Mouse (Mus musculus) neural tube, embryonic 15.5 days (tissue): ENCODE results near the gene Map3k14. TPM values are rescaled to one million over a fixed set of nuclear protein-coding genes. Genes with fewer than 3 reads are reported as not detected.

Source experiments
- ATAC-seq: fragments of 200-750 bp; cut with Nextera tagmentation; 2 replicates; pipeline ENCODE4 v1.8.0; 2017; ENCODE audit warnings: mild to moderate bottlenecking, moderate TSS enrichment, moderate library complexity; ENCODE audit not compliant: low FRiP score
- H3K27ac ChIP-seq: fragments of 300-500 bp; sonication (generic); replicated peaks from 2 replicates; pipeline ENCODE4 v1.5.1; 2015; ENCODE audit warnings: mild to moderate bottlenecking, inconsistent platforms
- H3K27me3 ChIP-seq: fragments of 300-500 bp; sonication (generic); replicated peaks from 2 replicates; pipeline ENCODE4 v1.6.1; 2015; ENCODE audit warnings: inconsistent platforms
- H3K36me3 ChIP-seq: fragments of 300-500 bp; sonication (generic); 2 replicates; pipeline ENCODE4 v1.6.1; 2015; ENCODE audit warnings: inconsistent platforms
- H3K4me1 ChIP-seq: fragments of 300-500 bp; sonication (generic); 2 replicates; pipeline ENCODE4 v1.6.1; 2015; ENCODE audit warnings: inconsistent platforms
- H3K4me2 ChIP-seq: fragments of 300-500 bp; sonication (generic); 2 replicates; pipeline ENCODE4 v1.6.1; 2015; ENCODE audit warnings: inconsistent platforms, mild to moderate bottlenecking, moderate library complexity
- H3K4me3 ChIP-seq: fragments of 300-500 bp; sonication (generic); replicated peaks from 2 replicates; pipeline ENCODE4 v1.5.1; 2015; ENCODE audit warnings: mild to moderate bottlenecking, inconsistent platforms
- H3K9ac ChIP-seq: fragments of 300-500 bp; sonication (generic); replicated peaks from 2 replicates; pipeline ENCODE4 v1.6.1; 2015; ENCODE audit warnings: mild to moderate bottlenecking, inconsistent platforms
- H3K9me3 ChIP-seq: fragments of 300-500 bp; sonication (generic); replicated peaks from 2 replicates; pipeline ENCODE4 v1.6.1; 2016; ENCODE audit warnings: inconsistent platforms
- WGBS: fragments of 180-500 bp; shearing (Covaris S2); methylation state at CpG from one replicate; pipeline ENCODE4 v1.1.7; 2015; ENCODE audit warnings: mixed read lengths; 5-methylcytosine and 5-hydroxymethylcytosine counted together
- polyA plus RNA-seq: library from polyadenylated mRNA; unstranded; fragments of >200 nt; fragmentation: Nextera tagmentation; extraction: Ambion mirVana; gene quantifications from 2 replicates; pipeline ENCODE4 v1.2.1, GENCODE M21; 2015

Gene Map3k14
- polyA plus RNA-seq, 1 experiment from 2014 or later, result 3.8 TPM

DNA sequence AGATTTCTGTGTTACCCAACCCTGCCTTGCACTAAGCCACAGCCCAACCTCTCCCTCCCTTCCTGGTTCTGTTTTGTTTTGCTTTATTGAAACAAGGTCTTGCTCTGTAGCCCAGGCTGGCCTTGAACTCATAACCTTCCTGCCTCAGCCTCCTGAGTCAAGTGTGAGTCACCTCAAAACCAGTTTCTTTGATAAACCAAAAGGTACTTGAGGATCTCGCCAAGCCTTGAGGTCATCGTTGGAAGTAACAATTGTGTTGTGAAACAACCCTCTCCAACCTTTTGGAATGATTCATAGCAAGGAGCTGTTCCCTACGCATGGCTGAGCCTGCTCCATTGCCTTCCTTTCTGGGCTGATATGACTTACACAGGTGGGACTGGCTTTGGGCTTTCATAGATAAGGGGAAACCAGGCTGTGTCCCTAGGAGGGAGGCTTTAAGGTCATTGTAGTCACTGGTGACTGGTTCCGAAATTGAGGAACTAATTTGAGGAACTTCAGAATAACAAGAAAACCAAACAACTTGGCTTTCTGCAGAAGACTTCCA lies 9.3 kb downstream of the Map3k14 start:
- H3K4me1 ChIP-seq, result peaks cover 17% of the 10 kb centered on the region
- no peak for ATAC-seq
- no peaks in the 10 kb centered on the region for H3K36me3 ChIP-seq
- no peak overlapping the region for H3K9ac ChIP-seq
- H3K27me3 ChIP-seq, result no peaks in the 10 kb centered on the region
- H3K4me2 ChIP-seq, result no peak overlapping the region
- no peak overlapping the region for H3K27ac ChIP-seq
- H3K4me3 ChIP-seq, result no peak overlapping the region
- H3K9me3 ChIP-seq, result no peaks in the 10 kb centered on the region
- 91% methylated on average over 4 of the region's 4 CpGs for WGBS

DNA sequence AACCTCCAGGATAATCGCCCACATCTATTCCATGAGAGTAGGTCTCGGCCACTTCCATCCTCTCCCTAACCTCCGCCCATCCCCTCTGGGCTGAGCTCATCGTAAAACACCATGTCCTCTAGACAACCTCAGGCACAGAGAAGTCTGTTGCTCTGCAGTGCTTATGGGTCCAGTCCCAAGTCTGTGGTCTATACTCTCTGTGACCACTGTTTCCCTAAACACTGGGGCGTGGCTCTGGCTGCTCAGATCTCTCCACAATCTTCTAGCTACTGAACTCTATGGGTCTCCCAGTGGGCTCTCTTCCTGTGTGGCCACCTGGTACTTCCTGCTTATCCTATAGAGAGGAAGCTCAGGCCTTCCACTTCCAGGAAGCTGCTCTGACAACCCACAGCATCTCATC lies 13.7 kb downstream of the Map3k14 start:
- no peak overlapping the region for H3K27ac ChIP-seq
- H3K27me3 ChIP-seq, result no peaks in the 10 kb centered on the region
- no peaks in the 10 kb centered on the region for H3K36me3 ChIP-seq
- H3K4me2 ChIP-seq, result no peak overlapping the region
- H3K9ac ChIP-seq, result no peak overlapping the region
- H3K9me3 ChIP-seq, result no peaks in the 10 kb centered on the region
- ATAC-seq, result no peak
- no peak overlapping the region for H3K4me3 ChIP-seq
- H3K4me1 ChIP-seq, result 0 out of 2 replicates have a peak, but pooled peaks cover 7% of the 10 kb centered on the region
- WGBS, result 90% methylated on average over 5 of the region's 5 CpGs

DNA sequence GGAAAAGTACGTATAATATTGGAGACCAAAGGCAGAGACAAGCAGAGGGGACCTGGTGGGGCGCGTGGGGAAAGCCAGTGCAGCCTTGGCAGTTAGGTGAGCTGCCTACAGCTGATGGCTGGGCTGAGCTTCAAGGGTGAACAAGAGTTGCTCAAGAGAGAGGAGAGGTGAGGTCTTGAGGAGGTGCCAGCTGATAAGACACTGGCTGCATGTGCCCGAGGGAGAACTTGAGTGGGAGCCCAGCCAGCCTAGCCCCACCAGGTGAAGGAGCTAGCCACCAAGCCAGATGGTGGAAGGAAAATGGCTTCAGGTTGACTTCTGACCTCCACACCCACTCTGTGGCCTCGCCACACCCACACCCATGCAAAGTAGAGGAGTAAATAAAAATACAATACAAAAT lies 14.9 kb downstream of the Map3k14 start:
- Histone ChIP-seq H3K27ac (no peak overlapping the region), H3K27me3 (no peaks in the 10 kb centered on the region), H3K4me3 (no peak overlapping the region), H3K9me3 (no peaks in the 10 kb centered on the region), H3K4me2 (no peak overlapping the region), H3K4me1 (peaks cover 17% of the 10 kb centered on the region), H3K9ac (no peak overlapping the region), H3K36me3 (no peaks in the 10 kb centered on the region)
- 92% methylated on average over 5 of the region's 5 CpGs for WGBS
- ATAC-seq, result no peak

DNA sequence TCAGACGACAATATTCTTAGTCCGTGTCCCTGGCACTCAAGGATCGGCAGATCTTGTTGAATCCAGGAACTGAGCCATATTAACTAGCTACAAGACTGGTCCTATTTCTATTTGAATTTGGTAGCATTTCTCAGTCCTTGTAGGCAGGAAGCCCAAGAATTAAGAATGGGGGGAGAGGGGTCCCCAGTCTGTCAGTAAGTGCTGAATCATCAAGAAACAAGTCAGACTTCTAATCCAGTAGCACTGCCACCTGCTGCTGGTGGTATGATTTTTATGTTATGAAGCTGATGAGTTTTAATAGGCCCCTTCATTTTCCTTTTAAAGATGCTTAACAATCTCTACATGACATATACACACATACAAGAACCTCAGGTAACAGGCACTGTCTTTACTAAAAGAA lies 16.9 kb downstream of the Map3k14 start:
- Histone ChIP-seq H3K27ac (no peak overlapping the region), H3K27me3 (no peaks in the 10 kb centered on the region), H3K9me3 (no peaks in the 10 kb centered on the region), H3K9ac (no peak overlapping the region), H3K4me3 (no peak overlapping the region), H3K36me3 (no peaks in the 10 kb centered on the region), H3K4me1 (peaks cover 32% of the 10 kb centered on the region), H3K4me2 (no peak overlapping the region)
- 95% methylated on average over 3 of the region's 3 CpGs for WGBS
- no peak for ATAC-seq

DNA sequence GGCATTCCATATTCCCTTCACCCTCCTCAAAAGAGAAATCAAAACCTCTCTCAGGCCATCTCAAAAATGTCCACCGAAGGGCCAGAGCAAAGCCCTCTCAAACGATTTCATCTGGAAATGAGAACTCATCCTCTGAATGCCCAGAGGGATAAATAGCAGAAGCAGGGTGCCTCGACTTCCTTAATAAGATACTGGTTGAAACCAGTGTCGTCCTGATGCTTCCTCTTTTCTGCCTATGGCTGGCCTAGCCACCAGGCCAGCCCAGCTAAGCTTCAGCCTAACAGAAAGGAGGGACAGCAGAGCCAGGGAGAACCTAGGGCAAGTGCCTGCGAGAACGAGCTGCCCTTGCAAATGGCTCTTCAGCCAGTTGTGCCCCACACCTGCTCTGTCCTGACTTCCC lies 17.8 kb downstream of the Map3k14 start:
- H3K9ac ChIP-seq, result no peak overlapping the region
- WGBS, result 77% methylated on average over 6 of the region's 6 CpGs
- no peaks in the 10 kb centered on the region for H3K9me3 ChIP-seq
- no peak overlapping the region for H3K4me2 ChIP-seq
- no peak overlapping the region for H3K27ac ChIP-seq
- H3K27me3 ChIP-seq, result no peaks in the 10 kb centered on the region
- ATAC-seq, result no peak
- no peak overlapping the region for H3K4me3 ChIP-seq
- H3K36me3 ChIP-seq, result no peaks in the 10 kb centered on the region
- peaks cover 37% of the 10 kb centered on the region for H3K4me1 ChIP-seq

DNA sequence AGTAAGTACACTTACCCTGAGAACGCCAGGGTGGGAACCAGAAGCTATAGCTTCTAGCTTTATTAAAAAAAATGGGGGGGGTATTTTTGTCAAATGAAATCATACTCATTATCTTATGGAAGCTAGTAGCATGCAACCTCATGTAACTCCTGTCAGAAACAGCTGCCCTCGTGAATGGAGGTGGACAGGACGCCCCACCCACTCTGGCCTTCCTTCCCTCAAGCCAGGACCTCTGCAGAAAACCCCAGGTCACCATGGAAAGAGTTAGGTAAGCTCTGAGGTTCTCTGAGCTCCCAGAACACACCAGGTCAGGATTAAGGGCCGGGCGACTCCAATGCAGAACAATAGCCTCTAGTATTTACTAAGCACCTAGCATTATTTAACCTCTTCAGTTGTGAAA lies 18.4 kb downstream of the Map3k14 start:
- ATAC-seq, result no peak
- H3K4me1 ChIP-seq, result peaks cover 37% of the 10 kb centered on the region
- H3K4me3 ChIP-seq, result no peak overlapping the region
- WGBS, result 83% methylated on average over 5 of the region's 5 CpGs
- no peaks in the 10 kb centered on the region for H3K9me3 ChIP-seq
- H3K27ac ChIP-seq, result no peak overlapping the region
- H3K27me3 ChIP-seq, result no peaks in the 10 kb centered on the region
- no peaks in the 10 kb centered on the region for H3K36me3 ChIP-seq
- no peak overlapping the region for H3K9ac ChIP-seq
- no peak overlapping the region for H3K4me2 ChIP-seq

DNA sequence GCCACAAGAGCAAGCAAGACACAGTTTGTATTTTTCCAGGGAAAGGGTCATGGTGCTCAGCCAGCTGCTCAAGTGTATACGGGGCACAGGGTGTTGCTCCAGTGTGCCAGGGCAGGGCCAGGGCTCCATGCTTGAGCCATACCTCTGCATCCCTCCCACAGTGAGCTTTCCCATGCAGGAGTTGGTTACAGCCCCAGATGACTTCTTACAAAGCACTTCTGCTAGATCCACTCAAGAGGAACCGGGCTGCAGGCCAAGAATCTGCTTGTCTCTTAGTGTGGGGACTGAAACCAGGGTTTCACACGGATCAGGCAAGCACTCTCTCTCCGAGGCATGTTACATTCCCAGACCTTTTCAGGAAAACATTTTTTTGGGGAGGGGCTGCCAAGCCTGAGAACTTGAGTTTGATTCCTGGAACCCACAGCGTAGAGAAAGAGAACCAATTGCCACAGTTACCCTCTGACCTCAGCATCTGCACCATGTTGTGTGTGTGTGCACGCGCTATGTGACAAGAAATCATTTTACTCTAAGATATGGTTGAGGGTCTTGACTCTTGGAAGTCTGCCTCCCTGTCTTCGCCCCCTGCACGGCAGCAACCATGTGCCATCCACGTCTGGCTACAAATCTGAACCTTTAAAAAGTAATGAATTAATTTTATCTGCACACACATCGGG lies 19.6 kb downstream of the Map3k14 start:
- no peaks in the 10 kb centered on the region for H3K36me3 ChIP-seq
- peak overlapping the region; percentile 65 for H3K27ac ChIP-seq
- no peak overlapping the region for H3K4me3 ChIP-seq
- WGBS, result 64% methylated on average over 11 of the region's 11 CpGs
- no peaks in the 10 kb centered on the region for H3K27me3 ChIP-seq
- no peak overlapping the region for H3K4me2 ChIP-seq
- ATAC-seq, result no peak
- peaks cover 30% of the 10 kb centered on the region for H3K4me1 ChIP-seq
- H3K9me3 ChIP-seq, result no peaks in the 10 kb centered on the region
- no peak overlapping the region for H3K9ac ChIP-seq

DNA sequence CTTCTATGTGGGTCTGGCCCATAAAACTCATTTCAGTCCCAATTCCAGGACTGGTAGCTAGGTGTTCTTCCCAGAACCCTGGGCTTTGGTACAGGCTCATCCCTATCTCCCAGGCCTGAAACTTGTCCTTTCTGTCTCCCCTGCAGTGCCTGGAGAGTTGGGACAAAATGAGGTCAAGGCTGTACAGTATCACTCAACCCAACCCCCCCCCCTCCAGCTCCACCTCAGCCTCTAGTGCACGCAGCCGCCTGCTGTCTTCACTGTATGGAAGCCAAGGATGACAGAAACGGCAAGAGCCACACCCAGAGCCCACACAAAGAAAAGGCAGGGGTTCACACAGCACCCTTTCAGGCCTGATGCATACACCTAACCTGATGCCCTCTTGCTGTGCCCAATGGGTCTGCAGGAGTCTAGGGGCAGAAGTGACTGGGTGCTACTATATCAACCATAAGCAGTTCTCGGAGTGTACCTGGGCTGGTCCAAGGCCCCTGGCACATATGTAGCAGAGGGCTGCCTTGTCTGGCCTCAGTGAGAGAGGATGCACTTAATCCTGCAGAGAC lies 20.5 kb downstream of the Map3k14 start:
- Histone ChIP-seq H3K4me2 (no peak overlapping the region), H3K9me3 (no peaks in the 10 kb centered on the region), H3K4me1 (peaks cover 30% of the 10 kb centered on the region), H3K27ac (peak overlapping the region; percentile 48), H3K4me3 (no peak overlapping the region), H3K36me3 (no peaks in the 10 kb centered on the region), H3K9ac (no peak overlapping the region), H3K27me3 (no peaks in the 10 kb centered on the region)
- ATAC-seq, result no peak
- 79% methylated on average over 4 of the region's 4 CpGs for WGBS

DNA sequence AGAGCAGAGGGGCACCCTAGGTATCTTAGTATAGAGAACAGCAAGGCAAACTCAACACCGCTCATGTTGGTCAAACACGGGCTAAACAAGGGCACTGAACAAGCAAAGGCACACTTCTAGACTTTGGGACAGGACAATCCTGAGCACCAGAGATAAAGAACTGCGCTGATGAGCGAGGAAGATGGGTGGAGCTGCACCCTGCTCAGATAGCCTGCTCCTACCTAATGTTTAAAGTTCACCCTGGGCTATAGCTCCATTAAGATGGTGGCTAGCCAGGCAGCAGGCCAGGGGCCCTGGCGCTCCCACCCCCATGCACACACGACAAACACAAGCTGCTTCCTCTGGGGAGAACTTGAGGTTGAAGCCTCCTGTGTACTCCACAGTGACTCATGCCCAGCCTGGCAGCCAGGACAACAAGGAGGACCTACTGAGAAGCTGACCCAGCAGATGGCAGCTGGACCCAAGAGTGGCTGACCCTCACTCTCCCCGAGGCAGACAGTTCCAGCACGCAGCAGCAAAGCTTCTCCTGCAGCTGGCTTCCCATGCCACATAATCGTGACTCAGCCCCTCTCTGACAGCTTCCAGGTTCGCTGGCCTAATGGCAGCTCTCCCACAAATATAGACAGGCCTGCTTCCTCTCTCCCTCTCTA lies 21.1 kb downstream of the Map3k14 start:
- no peaks in the 10 kb centered on the region for H3K27me3 ChIP-seq
- 72% methylated on average over 10 of the region's 10 CpGs for WGBS
- no peak overlapping the region for H3K4me2 ChIP-seq
- H3K9ac ChIP-seq, result no peak overlapping the region
- H3K4me1 ChIP-seq, result peaks cover 36% of the 10 kb centered on the region
- no peaks in the 10 kb centered on the region for H3K36me3 ChIP-seq
- peak overlapping the region; percentile 48 for H3K27ac ChIP-seq
- no peak overlapping the region for H3K4me3 ChIP-seq
- no peaks in the 10 kb centered on the region for H3K9me3 ChIP-seq
- ATAC-seq, result no peak

DNA sequence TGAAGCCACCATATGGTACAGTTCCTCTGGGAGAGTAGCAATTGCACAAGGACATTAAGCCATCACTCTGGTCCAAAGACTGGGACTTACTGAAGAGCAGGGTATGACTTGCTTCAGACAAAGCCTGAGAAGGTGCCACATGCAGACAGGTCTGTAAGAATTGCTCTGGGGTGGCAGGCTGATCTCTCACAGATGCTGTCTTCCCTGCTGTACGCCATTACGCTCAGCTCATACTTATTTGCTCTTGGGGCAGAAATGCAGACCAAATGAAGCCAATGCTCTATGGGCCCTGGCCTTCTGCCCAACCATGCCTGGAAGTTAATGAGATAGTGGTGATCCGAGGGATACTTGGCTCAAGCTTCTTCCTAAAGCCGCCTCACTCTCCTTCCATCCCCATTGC lies 22.4 kb downstream of the Map3k14 start:
- Histone ChIP-seq H3K4me3 (no peak overlapping the region), H3K4me2 (no peak overlapping the region)
- WGBS, result 74% methylated on average over 4 of the region's 4 CpGs

DNA sequence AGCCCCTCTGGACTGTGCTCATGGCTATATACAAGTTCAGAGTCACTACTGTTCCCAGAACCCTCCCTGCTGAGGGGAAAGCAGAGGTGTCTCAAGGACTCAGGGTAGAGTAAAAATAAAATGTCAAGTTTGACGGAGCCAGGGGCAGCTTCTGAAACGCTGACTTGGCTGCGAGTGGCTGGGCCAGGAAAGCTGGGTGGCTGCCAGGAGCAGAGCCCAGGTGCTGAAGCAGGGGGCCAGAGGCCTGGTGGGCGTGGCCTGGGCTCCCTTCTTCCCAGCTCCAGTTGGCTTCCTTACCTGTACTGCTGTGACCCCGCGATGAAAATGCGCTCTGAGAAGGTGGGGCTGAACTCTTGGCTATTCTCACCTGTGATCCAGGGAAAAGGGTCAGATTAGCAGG lies 26.5 kb downstream of the Map3k14 start:
- 54% methylated on average over 7 of the region's 7 CpGs for WGBS

More for the DNA sequence above, 22.4 kb downstream of the Map3k14 start:
- no peaks in the 10 kb centered on the region for H3K27me3 ChIP-seq
- H3K4me1 ChIP-seq, result peaks cover 41% of the 10 kb centered on the region
- ATAC-seq, result no peak
- H3K27ac ChIP-seq, result no peak overlapping the region
- 0 out of 2 replicates have a peak, but pooled peaks cover 2% of the 10 kb centered on the region for H3K36me3 ChIP-seq
- H3K9me3 ChIP-seq, result no peaks in the 10 kb centered on the region
- no peak overlapping the region for H3K9ac ChIP-seq

DNA sequence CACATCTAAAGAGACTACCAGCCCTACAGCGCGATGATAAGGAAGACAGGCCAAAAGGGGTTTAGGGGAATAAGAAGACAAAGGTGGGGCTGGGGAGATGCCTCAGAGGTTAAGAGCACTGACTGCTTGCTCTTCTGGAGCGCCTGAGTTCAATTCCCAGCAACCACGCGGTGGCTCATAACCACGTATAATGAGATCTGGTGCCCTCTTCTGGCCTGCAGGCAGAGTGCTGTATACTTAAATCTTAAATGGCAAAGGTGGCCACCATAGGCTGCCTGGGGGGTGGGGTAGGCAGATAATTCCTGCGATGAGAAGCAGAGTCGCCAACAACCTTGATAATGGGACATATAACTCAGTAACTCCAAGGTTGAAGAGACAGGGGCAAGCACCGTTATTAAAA lies 29.5 kb downstream of the Map3k14 start:
- no peak overlapping the region for H3K27ac ChIP-seq
- H3K4me2 ChIP-seq, result no peak overlapping the region
- H3K36me3 ChIP-seq, result peaks cover 26% of the 10 kb centered on the region
- no peak for ATAC-seq
- H3K4me3 ChIP-seq, result no peak overlapping the region
- 69% methylated on average over 9 of the region's 9 CpGs for WGBS
- H3K4me1 ChIP-seq, result peaks cover 12% of the 10 kb centered on the region
- H3K9me3 ChIP-seq, result no peaks in the 10 kb centered on the region
- H3K27me3 ChIP-seq, result no peaks in the 10 kb centered on the region
- no peak overlapping the region for H3K9ac ChIP-seq

More for the DNA sequence above, 26.5 kb downstream of the Map3k14 start:
- H3K4me1 ChIP-seq, result peaks cover 17% of the 10 kb centered on the region
- H3K9me3 ChIP-seq, result no peaks in the 10 kb centered on the region
- no peaks in the 10 kb centered on the region for H3K27me3 ChIP-seq
- no peak overlapping the region for H3K4me3 ChIP-seq
- no peak overlapping the region for H3K9ac ChIP-seq
- no peak for ATAC-seq
- no peak overlapping the region for H3K4me2 ChIP-seq
- peaks cover 26% of the 10 kb centered on the region for H3K36me3 ChIP-seq
- H3K27ac ChIP-seq, result no peak overlapping the region
